Mouse (Mus musculus) liver, adult 2 months (tissue): ENCODE measurements around the gene Tfpi.

Experiments used
- CTCF ChIP-seq: fragments of 200-500 bp; IDR thresholded peaks from 2 replicates; pipeline ENCODE4 v1.5.1; 2011; ENCODE audit warnings: low read depth, low read length, control low read depth
- POLR2A ChIP-seq: fragments of 200-500 bp; IDR thresholded peaks from 2 replicates; pipeline ENCODE4 v1.6.1; 2011; ENCODE audit warnings: low read length, control low read depth; ENCODE audit not compliant: insufficient read depth; ENCODE audit errors: extremely low read depth

DNA sequence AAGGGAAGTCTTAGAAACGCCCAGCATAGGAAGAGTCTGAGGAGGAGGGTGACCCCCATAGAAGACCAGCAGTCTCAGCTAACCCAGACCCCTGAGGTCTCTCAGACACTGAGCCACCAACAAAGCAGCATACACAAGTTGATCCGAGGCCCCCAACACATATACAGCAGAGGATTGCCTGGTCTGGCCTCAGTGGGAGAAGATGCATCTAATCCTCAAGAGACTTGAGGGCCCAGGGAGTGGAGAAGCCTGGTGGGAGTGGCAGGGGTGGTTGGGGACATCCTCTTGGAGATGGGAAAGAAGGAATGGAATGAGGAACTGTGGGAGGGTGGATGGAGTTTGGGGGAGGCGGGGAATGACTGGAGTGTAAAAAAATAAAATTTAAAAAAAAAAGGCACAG lies 36.7 kb upstream of the Tfpi start:
- TF ChIP-seq CTCF (no peak), POLR2A (no peak)
